Mouse (Mus musculus) embryonic fibroblast, embryonic 13.5 days (primary cell): ENCODE data around the gene Pcsk2.
A peak's percentile ranks its signal among the peaks of the same experiment; 100 is the strongest.

Experiments
- CTCF ChIP-seq: IDR thresholded peaks from 2 replicates; pipeline ENCODE4 v1.5.1; 2011; ENCODE audit warnings: mild to moderate bottlenecking, control low read depth, low read length, moderate library complexity, borderline replicate concordance; ENCODE audit not compliant: insufficient read depth
- POLR2A ChIP-seq: IDR thresholded peaks from 2 replicates; pipeline ENCODE4 v1.6.1; 2011; ENCODE audit warnings: low read depth, mild to moderate bottlenecking, control low read depth, low read length, moderate library complexity

DNA sequence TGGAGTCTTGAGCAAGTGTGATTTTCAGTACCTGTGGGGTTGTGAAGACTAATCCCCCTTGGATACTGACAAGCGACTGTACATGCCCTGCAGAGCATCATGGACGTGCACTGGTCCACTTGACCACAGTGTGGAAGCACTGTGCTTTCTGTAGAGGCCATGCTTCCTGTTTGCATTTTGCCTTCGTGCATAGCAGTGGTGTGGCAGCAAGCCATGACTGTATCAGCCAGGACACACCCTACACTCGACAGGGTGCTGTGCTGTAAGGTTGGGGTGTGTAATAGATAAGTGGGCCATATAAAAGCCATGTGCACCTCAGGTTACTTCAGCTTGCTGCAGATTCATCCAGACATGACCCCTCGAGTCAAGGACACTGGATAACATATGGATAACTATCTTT is 292.7 kb downstream of the Pcsk2 start:
- TF ChIP-seq POLR2A (no peak), CTCF (peak; percentile 87; the same call in 1 of the 2 replicates)
